Mouse (Mus musculus) naive thymus-derived CD4-positive, alpha-beta T cell, adult 5 months (primary cell): Measurements from ENCODE around the gene Vmn1r200. TPM values are rescaled to one million over a fixed set of nuclear protein-coding genes. Genes with fewer than 3 reads are reported as not detected.

Source experiments
- polyA plus RNA-seq: library from polyadenylated mRNA; unstranded; fragments of 100-300 nt; shearing (Covaris generic); gene quantifications from one replicate; pipeline ENCODE4 v1.2.1, GENCODE M21; 2017

The Vmn1r200 gene
- not detected for polyA plus RNA-seq

GRCm38 (mm10) chr13:22390073-22390472 lies at the start of gene Vmn1r200:
TSS of gene Vmn1r200 (plus strand) at chr13:22390373.

GRCm38 (mm10) chr13:22350064-22350463 lies 40.1 kb upstream of the Vmn1r200 start, which contains the start of gene Vmn1r198:
TSS of gene Vmn1r198 (plus strand) at chr13:22350364.

GRCm38 (mm10) chr13:22379518-22379917 lies 10.7 kb upstream of the Vmn1r200 start, which contains the start of gene Vmn1r199:
TSS of gene Vmn1r199 (plus strand) at chr13:22379818.

Other genes with a start within 250 kb of the Vmn1r200 start
- gene Vmn1r191, start 206.4 kb upstream of the Vmn1r200 start, polyA plus RNA-seq = not detected
- not detected for gene Vmn1r192, start 199.2 kb upstream of the Vmn1r200 start, polyA plus RNA-seq
- not detected for gene Vmn1r193, start 167.2 kb upstream of the Vmn1r200 start, polyA plus RNA-seq
- gene Vmn1r194, start 146.2 kb upstream of the Vmn1r200 start, polyA plus RNA-seq = not detected
- gene Vmn1r195, start 119.9 kb upstream of the Vmn1r200 start, polyA plus RNA-seq = not detected
- not detected for gene Vmn1r196, start 100.5 kb upstream of the Vmn1r200 start, polyA plus RNA-seq
- gene Vmn1r197, start 65.8 kb upstream of the Vmn1r200 start, polyA plus RNA-seq = not detected
- not detected for gene Vmn1r198, start 40.0 kb upstream of the Vmn1r200 start, polyA plus RNA-seq
- not detected for gene Vmn1r199, start 10.6 kb upstream of the Vmn1r200 start, polyA plus RNA-seq
- gene Vmn1r201, start 81.5 kb downstream of the Vmn1r200 start, polyA plus RNA-seq = not detected
- gene Vmn1r202, start 115.0 kb downstream of the Vmn1r200 start, polyA plus RNA-seq = not detected
- gene Vmn1r203, start 127.7 kb downstream of the Vmn1r200 start, polyA plus RNA-seq = 0.09 TPM
- not detected for gene Vmn1r204, start 162.8 kb downstream of the Vmn1r200 start, polyA plus RNA-seq
- not detected for gene Vmn1r205, start 202.6 kb downstream of the Vmn1r200 start, polyA plus RNA-seq
- gene Vmn1r206, start 233.9 kb downstream of the Vmn1r200 start, polyA plus RNA-seq = not detected